Mouse (Mus musculus): Measurements from ENCODE around the gene Xpot.
A peak's percentile ranks its signal among the peaks of the same experiment; 100 is the strongest.

The Xpot gene

DNA sequence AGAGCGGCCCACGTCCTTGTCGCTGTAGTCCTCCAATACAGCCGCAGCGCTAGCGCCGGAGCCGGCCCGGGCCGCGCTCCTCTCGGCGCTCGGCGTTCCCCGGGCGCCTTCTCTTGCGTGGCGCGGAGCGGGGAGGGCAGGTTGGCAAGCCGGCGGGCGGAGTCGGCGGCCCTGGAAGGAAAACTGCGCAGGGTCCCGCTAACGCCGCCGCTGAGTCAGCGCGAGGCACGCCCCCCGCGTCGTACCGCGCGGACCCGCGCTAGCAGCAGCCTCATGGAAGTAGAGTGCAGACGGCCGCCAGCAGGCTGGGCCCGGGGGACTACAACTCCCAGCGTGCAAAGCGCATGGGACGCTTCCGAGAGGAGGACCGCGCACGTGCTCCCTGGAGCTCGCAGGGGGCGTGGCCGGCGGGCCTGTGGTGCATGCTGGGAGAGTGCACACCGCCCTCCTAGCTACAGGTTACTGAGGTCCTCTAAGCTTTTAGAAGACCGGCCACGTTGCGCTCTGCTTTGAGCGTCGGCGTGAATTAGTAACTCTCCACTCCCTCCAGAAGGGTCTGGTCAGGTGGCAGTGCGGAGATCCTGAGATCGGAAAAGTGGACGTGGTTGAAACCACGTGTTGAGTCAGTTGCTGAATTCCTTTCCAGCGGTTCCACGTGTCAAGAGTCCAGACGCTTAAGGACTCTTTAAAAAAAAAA, at the start of gene Xpot:
Gene Xpot, minus strand, starts transcription at position 147 of the 697 bp plus-strand sequence.
- DNase-seq (ENCODE audit: low spot score in 2 of 2) = peak; percentile 95 to 99

DNA sequence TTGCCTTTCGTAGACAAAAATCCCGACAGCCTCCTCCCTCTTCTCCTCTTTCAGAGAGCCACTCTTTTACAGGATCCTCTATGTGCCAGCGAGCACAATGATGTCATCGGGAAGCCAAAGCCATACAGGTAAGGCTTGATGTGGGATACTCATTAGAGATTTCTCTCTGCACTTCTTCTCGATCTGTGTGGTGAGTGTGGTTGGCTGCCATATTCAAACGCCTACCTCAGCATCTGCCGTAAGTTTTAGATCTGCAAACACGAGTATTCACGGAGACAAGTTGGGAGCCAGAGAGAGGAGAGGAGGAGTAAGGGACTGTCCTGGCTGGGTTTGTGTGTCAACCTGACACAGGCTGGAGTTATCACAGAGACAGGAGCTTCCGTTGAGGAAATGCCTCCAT, 43.0 kb upstream of the Xpot start:
- DNase-seq (ENCODE audit: low spot score in 2 of 2) = no peak

DNA sequence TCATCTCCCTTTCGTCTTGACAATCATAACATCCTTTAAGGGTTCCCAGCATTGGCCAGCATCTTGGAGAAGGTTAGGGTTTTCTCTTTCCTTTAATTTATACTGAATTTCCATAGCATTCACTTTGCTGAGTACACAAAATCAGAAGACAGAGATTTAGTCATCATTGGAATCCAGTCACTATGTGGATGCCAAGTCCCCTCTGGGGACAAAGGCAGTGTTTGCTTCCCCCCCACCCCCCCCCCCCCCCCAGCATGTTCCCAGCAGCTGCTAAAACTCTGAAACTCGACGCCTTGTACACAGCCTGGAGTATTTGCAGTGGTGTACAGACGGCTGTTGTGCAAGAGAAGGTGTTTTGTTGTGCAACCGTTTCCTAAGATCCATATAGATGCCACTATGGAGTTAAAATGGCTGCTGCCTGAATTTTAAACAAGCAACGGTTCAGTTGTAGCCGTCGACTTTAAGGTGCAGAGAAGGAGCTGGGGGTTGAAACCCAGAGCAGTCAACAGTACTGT, 39.6 kb upstream of the Xpot start:
- no peak for DNase-seq (ENCODE audit: low spot score in 2 of 2)

DNA sequence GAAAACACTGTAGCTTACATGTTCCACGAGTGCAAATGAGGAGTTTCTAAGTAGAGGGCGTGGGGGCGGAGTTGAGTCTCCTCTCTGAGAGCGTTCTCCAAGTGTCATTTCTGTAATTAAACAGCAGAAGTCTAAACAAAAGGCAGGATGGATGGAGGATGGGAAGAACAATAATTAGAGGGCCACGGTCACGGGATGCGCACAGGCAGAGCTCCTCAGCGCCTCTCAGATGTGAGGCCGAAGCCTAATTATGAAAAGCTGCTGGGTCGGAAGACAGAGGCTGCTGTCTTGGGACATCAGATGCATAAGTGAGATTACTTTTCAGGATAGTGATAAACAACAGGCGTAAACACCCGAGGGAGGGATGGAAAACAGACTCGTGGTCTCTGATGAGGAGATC, 37.5 kb upstream of the Xpot start:
- no peak for DNase-seq (ENCODE audit: low spot score in 2 of 2)

DNA sequence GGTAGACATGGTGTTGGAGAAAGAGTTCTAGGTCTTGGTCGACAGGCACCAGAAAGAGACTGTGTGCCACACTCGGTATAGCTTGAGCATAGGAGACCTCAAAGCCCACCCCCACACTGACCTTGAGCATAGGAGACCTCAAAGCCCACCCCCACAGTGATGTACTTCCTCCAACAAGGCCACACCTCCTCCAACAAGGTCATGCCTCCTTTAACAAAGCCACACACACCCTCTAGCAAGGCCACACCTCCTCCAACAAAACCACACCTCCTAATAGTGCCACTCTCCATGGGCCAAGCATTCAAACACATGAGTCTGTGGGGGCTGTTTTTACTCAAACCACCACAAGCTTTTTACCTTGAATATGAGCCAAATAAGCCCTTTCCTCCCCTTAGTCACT, 36.6 kb upstream of the Xpot start:
- DNase-seq (ENCODE audit: low spot score in 2 of 2) = no peak

DNA sequence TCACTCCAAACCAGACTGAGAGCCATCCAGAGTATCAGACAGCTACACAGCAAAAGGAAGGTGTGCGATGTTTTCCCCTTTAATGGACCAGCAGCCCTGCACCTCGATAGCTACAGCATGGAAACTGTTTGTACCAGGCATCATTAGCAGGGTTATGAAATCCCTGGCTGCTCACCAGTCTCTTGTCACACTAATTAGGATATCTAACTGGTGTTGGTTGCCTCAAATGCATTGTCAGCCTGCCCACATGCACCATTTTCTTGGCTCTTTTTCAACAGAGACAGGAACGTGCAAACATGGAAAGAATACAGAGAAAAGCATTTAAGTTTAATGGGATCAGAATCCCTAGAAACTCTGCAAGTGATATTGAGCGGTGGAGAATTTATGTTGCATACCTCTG, 29.8 kb upstream of the Xpot start:
- DNase-seq (ENCODE audit: low spot score in 2 of 2) = no peak

DNA sequence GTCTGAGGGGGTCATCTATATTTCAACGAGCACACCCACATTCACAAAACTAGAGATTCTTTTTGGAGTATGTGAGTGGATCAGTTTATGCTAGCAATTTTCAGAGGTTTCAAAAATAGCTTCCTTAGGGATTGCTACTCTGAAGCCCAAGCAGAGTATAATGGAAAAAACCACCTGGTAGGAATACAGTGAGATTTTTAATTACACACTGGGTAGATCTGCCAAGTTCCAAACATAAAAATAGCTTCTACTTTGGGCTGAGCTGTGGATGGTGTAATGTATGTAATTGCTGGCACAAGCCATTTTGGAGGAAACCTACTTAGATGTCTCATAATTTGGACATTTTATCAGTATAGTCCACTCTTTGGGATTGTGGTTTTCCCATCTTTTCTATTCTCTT, 26.9 kb upstream of the Xpot start:
- DNase-seq (ENCODE audit: low spot score in 2 of 2) = no peak

DNA sequence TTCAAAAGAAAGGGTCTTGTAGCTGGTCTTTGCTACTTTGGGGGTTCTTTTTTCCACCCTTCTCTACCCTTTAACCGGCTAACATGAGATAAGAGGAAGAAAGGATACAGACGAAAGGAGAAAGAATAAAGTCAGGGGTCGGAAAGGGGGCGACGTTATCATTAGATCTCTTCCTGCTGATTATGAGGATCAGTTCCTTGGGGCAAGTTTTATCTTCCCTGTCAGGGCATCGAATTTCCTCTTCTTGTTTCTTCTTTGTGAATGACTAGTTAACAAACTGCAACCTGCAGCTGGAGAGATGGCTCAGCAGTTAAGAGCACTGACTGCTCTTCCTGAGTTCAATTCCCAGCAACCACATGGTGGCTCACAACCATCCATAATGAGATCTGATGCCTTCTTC, 20.2 kb upstream of the Xpot start:
- no peak for DNase-seq (ENCODE audit: low spot score in 2 of 2)

DNA sequence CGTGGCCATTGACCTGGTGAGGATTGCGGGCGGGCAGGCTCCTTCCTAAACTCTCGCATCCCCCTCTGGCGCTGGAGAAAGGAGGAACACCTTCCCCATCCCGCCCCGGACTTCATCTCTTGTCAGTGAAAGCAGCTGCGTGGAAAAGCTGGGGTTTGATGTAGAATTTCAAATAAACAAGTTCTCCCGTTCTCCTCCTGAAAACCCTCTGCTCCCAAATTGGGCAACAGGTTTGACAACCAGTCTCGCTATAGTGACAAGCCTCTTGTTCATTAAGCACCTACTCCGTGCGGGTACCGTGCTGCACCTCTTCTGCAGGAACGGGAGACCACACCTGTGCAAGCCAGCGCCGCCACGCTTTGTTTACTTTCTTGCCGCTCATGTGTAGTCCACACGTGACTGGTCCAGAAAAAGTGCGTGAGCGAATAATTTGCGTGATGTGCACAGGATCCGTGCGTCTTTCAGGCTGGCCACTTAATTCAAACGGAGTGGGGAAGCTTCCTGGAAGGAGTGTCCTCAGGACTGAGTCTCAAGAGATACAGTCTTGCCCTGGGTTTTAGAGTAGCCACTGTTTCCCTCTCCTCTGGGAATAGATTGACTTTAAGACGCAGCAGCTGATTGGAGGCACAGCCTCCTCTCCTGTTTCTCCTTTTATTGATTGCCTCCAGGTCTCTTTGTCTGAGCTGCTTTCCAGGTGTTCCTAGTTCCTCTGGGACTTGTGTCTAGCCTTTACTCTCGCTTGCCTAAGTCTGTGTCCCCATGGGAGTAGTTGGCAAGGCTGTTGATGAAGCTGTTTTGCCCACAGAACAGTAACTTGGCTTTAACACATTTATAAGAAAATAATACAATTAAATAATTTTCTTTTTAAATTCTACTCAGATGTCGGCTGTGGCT, 16.2 kb upstream of the Xpot start:
- no peak for DNase-seq (ENCODE audit: low spot score in 2 of 2)

DNA sequence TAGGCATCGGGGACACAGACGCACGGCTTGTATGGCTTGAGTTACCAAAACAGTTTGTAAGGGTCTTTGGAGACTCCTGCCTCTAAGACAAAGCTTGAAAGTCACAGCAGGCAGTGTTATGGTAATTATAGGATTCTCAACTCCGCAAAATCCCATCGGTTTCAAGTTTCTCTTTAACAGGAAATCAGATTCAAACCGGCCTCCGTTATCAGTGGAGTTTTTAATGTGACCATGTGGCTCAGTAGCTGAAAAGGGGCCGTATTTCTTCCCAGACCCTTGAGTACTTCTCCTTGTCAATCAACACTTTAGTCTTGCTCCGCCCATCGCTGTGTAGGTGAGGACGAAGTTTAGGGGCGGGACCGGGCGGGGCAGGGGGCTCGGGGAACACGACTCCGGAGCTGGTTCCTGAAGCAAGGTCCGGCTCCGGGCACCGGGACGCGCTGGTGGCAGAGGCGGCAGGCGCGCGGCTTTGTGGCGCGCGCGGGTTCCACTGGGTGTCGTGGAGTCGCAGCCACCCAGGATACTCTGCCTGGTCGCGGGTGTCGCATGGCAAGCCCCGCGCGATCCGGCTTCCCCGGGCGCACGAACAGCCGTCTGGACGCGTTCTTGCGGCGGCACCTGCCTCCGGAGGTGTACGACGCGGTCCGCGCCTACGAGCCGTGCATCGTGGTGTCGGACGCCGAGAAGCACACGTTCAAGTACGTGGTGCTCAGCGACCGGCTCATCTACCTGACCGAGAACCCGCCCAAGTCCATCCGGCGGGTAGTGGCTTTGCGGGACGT, 15.3 kb upstream of the Xpot start, which contains the start of gene D930020B18Rik:
Gene D930020B18Rik, plus strand, starts transcription at position 317 of the 782 bp plus-strand sequence.
- DNase-seq (ENCODE audit: low spot score in 2 of 2) = peak in 1 of 2 experiments; percentile 22

DNA sequence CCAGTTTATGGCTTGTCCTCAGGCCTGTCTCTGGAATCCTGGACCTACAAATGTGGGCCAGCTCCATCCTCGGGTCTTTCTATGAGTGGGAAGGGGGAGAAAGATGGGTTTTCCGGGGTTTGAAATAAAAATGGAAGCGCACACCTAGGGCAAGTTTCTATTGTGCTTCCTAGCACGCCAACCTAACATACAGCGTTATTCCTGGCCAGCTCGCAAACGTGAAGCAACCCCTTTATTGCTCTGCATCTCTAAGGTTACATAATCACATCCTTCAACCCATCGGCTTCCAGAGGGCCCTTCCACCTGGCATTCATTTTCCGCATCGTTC, 14.8 kb upstream of the Xpot start:
- no peak for DNase-seq (ENCODE audit: low spot score in 2 of 2)

DNA sequence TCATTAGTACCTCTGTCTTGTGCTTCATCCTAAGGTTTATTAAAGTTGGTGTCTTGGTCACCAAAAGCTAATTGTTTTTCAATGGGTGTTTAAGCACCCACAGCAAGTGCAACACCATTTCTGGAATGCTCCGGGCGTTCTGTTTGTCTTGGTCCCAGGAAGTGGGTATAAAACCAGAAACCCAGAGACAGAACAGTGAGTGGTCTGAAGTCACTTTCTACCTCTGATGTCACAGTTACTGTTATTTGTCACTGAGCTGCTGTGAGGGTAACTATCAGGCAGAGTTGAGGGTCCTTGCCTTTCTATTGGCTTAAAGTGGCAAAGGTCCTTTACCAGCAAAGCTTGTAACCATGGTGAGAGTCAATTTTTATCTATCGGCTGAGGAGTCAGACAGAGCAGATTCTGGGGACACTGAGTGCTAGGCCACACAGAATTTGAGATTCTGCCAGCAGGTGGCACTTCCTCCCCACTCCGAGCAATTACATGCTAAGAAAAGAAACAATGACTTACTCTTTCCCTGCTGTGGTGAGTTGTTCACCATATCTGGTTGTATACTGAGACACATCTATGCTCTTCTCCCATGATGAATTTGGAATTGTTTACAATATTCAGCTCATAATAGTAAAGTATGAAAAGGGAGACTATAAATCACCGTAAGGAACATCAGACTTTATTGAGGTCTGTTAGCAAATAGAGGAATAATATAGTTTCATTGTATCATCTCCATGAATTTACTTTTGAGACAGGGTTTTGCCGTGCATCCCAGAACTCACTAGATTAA, 14.2 kb upstream of the Xpot start:
- peak in 1 of 2 experiments; percentile 40 for DNase-seq (ENCODE audit: low spot score in 2 of 2)

DNA sequence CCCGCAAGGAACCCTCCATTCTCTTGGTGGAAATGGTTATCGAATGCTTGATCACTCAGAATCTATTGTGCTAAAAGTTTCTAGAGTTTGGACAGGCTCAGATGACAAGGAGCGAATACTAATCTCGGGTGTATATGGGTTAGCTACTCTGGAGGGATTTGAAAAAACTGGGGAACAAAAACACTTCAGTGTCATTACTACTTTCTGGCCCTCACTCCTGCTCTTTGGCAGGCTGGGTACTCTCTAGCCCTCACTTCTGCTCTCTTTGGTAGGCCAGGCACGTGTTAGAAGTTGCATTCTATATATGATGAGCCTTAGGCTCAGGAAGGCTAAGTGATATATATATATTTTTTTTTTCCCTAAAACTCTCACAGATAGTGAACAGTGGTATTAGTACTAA, 13.4 kb upstream of the Xpot start:
- DNase-seq (ENCODE audit: low spot score in 2 of 2) = no peak

DNA sequence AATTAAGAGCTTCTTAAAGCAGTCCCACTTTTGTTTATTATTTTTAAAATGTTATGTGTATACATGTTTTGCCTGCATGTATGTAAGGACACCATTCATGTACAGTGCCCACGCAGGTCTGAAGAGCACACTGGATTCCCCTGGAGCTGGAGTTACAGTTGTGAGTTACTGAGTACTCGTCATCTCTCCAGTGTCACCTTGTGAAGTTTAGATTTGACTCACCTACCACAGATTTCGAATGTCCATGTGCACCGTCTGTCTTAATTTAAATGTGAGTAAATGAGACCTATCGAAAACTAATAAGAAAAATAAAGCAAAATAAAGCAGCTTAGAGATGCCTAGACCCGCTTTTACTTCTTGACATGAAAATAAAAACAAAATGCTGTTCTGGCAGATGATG, 10.1 kb upstream of the Xpot start:
- no peak for DNase-seq (ENCODE audit: low spot score in 2 of 2)

DNA sequence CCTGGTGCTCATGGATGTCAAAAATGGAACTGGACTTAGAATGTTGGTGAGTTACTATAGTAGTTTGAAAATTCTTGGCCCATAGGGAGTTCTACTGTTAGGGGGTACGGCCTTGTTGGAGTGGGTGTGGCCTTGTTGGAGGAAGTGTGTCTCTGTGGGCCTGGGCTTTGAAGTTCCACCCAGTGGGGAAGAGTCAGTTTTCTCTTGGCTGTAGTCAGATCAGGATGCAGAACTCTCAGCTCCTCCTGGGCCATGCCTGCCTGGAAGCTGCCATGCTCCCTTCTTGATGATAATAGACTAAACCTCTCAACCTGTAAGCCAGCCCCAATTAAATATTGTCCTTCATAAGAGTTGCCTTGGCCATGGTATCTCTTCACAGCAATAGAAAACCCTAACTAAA, 8.0 kb upstream of the Xpot start:
- no peak for DNase-seq (ENCODE audit: low spot score in 2 of 2)

DNA sequence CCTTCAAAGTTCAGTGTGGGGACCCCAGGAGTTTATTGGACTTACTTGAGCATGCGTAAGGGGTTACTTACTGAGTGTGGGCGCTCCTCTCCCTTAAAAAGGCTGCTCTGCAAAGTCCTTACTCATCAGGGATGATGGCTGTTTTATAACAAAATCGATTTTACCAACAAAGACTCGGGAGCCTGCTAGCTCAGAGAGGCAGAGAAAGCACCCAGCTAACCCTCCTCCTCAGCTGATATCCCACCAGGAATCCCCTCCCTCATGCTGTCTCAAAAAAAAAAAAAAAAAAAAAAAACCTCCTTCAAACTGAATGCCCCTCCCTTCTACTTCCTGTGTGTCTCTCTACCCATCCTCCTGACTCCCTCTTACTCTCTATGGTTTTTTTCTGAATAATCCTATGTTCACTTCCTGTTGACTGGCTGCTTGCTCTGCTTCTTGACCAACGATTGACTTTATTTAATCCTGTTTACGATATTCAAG, 2.5 kb upstream of the Xpot start:
- DNase-seq (ENCODE audit: low spot score in 2 of 2) = no peak

DNA sequence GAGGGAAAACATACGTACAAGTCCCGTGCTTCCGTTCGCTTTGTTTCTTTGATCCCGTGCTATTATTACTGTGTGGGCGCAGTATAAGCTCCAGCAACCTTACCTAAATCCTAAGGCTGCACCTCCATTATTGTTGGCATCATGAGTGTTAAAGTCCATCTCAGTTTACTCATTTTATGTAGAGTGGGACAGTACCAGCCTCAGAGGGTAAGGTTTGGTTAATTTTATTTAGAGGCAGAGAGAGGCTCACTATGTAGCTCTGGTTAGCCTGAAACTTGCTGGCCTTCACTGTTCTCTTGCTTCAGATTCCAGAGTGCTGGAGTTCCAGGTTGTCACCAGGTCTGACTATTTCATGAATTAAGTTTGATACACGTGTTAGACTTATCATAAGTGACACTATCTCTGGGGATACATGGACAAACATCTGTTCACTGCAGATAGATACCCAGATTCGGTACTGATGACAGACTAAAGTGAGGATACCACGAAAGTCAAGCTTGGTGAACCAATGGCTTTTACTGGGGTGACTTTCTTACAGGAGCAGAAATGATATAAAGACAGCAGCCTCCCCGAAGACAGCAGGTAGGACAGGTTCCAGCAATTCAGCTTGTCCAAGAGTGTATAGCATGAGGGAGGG, 1.2 kb upstream of the Xpot start:
- no peak for DNase-seq (ENCODE audit: low spot score in 2 of 2)

DNA sequence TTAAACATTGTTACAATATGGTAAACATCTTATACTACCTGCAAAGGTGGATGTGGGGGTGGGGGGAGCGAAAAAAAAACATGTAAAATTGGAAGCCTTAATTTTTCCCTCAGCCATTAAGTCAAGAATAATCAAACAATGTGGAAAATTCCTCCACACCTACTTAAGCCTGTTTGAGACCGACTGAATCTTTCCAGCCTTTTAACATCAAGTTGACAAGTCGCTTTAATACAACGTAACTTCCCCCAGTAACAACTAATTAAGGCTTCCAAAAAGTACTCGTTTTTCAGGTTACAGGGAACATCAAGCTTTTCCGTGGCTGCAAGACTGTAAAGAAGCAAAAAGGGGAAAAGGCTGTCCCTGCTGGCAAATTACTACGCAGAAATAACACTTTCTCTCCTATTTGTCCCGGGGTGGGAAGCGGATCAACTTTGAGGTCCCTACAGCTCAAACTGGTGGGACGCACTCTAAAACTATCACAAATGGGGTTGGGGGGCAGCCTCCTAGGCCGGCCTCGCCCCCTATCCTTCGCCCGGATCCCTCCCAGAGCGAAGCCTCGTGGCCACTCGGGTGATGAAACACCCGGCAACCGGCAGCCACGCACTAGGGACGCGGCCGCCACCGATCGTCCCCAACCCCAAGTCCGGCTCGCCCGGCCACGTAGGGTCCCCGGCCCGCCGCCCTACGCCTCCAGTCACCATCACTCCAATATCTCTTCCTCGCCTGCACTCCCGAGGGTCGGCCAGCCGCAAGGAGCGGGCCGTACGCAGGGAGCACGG, 536 bp downstream of the Xpot start:
- DNase-seq (ENCODE audit: low spot score in 2 of 2) = no peak

DNA sequence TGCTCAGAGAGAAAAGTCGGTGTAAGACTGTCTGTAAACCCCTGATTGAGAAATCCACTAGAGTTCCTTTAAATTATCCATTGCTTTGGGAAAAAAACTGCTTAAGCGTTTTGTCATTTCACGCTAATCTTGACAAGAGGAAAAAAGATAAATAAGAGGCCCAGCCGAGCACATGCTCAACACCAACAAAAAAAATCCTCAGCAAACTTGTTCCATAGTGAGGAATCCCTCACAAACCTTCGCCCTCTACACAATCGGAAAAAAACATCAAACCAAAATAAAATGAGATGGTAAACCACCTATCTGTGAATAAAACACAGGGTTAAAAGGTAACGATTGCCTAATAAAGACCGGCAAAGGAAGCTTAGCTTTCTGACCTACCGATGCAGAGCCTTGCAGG, 1.1 kb downstream of the Xpot start:
- no peak for DNase-seq (ENCODE audit: low spot score in 2 of 2)

DNA sequence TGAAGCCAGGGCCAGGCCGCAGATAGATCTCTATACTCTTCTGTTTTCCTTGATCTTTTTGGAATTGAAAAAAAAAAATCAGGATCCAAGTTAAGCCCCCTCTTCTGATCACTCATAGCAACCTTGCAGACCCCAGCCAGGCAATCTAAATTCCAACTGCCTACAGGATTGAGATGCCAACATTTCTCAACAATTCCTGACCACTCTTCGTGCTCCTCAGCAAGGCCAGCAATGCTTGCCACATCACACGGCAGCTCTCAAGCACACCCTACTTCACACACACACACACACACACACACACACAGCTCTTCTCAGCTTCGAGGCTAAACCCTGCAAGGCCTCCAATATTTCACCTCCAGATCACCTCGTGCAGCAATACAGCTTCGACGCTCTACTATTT, 2.5 kb downstream of the Xpot start:
- DNase-seq (ENCODE audit: low spot score in 2 of 2) = no peak

Data from spleen, postnatal 10 days (tissue).